In genomic region chr6:140682829-140683228, GRCm38 (mm10) we compare ENCODE assay signal across 12 mouse cellular contexts. TPM values are rescaled to one million over a fixed set of nuclear protein-coding genes. Genes with fewer than 3 reads are reported as not detected.
A peak's percentile ranks its signal among the peaks of the same experiment; 100 is the strongest.
DNase-seq lines count a peak whose midpoint lies in the region; ATAC-seq lines count a peak whose summit lies in the region.
"Had no signal": no experiment of that assay in that cellular context is flagged by ENCODE, and none has a peak within 500 bp of the region (broad histone marks: within the 10 kb centered on the region; RNA-seq: fewer than 3 reads in every experiment).

No protein-coding gene starts in this region.

- H3K36me3 ChIP-seq in hindbrain, embryonic 11.5 days (ENCODE audit: control insufficient read depth, insufficient read depth, low read length) = no peaks in the 10 kb centered on the region
- no peaks in the 10 kb centered on the region for H3K36me3 ChIP-seq in hindbrain, embryonic 16.5 days (ENCODE audit: control insufficient read depth, insufficient read depth, low read length)
- H3K36me3 ChIP-seq in embryonic facial prominence, embryonic 11.5 days (replicated peaks; ENCODE audit: control insufficient read depth, insufficient read depth, low read depth, low read length) = no peaks in the 10 kb centered on the region
- H3K36me3 ChIP-seq: lung, embryonic 15.5 days had no signal

- DNase-seq in hindbrain, embryonic 11.5 days (ENCODE audit: low spot score) = peak; percentile 21
- peak; percentile 42 for DNase-seq in Muller cell, postnatal 12 days (ENCODE audit: inconsistent ontology term)
- DNase-seq in embryonic facial prominence, embryonic 11.5 days (ENCODE audit: low spot score) = peak; percentile 20
- peak; percentile 63 for DNase-seq in mesoderm, embryonic 11.5 days (ENCODE audit: low read depth, low spot score)
- DNase-seq in layer of hippocampus, postnatal 10 days (ENCODE audit: low spot score in 2 of 2) = no peak
- DNase-seq in thymus, adult 18-20 months = no peak

- H3K9me3 ChIP-seq in hindbrain, embryonic 11.5 days (ENCODE audit: control insufficient read depth, low read length) = no peaks in the 10 kb centered on the region
- H3K9me3 ChIP-seq in hindbrain, embryonic 16.5 days (ENCODE audit: control insufficient read depth, low read length) = no peaks in the 10 kb centered on the region
- no peaks in the 10 kb centered on the region for H3K9me3 ChIP-seq in embryonic facial prominence, embryonic 11.5 days (replicated peaks; ENCODE audit: control insufficient read depth, low read length)
- H3K9me3 ChIP-seq: lung, embryonic 15.5 days had no signal

- ATAC-seq in hindbrain, embryonic 11.5 days (ENCODE audit: low FRiP score) = peak; percentile 13; the same call in 1 of the 2 replicates
- no peak for ATAC-seq in hindbrain, embryonic 16.5 days
- peak; percentile 39; the same call in 1 of the 2 replicates for ATAC-seq in embryonic facial prominence, embryonic 11.5 days (replicated peaks; ENCODE audit: insufficient number of reproducible peaks, low FRiP score, low TSS enrichment, low read depth)
- ATAC-seq: activated CD4-positive, CD25-positive, alpha-beta regulatory T cell, adult 4 months; inflammation-experienced regulatory T-cells, adult 6 months had no signal

- no peak overlapping the region for H3K27ac ChIP-seq in hindbrain, embryonic 11.5 days (ENCODE audit: low read depth, low read length)
- H3K27ac ChIP-seq in hindbrain, embryonic 16.5 days (ENCODE audit: low read depth, low read length) = no peak overlapping the region
- H3K27ac ChIP-seq in embryonic facial prominence, embryonic 11.5 days (replicated peaks; ENCODE audit: low read depth, low read length) = no peak overlapping the region
- H3K27ac ChIP-seq: lung, embryonic 15.5 days had no signal

- H3K9ac ChIP-seq in hindbrain, embryonic 11.5 days (ENCODE audit: low read depth, low read length) = no peak overlapping the region
- H3K9ac ChIP-seq in hindbrain, embryonic 16.5 days (ENCODE audit: low read depth, low read length) = no peak overlapping the region
- H3K9ac ChIP-seq in embryonic facial prominence, embryonic 11.5 days (replicated peaks; ENCODE audit: low read length) = no peak overlapping the region; the same call in 1 of the 2 replicates
- H3K9ac ChIP-seq: lung, embryonic 15.5 days had no signal

- H3K4me1 ChIP-seq in hindbrain, embryonic 11.5 days (replicated peaks; ENCODE audit: control insufficient read depth, insufficient read depth, low read length) = peaks cover 3% of the 10 kb centered on the region
- peaks cover 18% of the 10 kb centered on the region for H3K4me1 ChIP-seq in hindbrain, embryonic 16.5 days (ENCODE audit: control insufficient read depth, insufficient read depth, low read depth, low read length)
- peaks cover 4% of the 10 kb centered on the region; the same call in 1 of the 2 replicates for H3K4me1 ChIP-seq in embryonic facial prominence, embryonic 11.5 days (ENCODE audit: control insufficient read depth, insufficient read depth, low read length)

- WGBS in hindbrain, embryonic 11.5 days = 41% methylated on average over 13 of the region's 13 CpGs
- 41% methylated on average over 13 of the region's 13 CpGs for WGBS in hindbrain, embryonic 16.5 days
- 51% methylated on average over 13 of the region's 13 CpGs for WGBS in embryonic facial prominence, embryonic 11.5 days

- H3K27me3 ChIP-seq in hindbrain, embryonic 11.5 days (ENCODE audit: control insufficient read depth, insufficient read depth, low read length) = no peaks in the 10 kb centered on the region
- H3K27me3 ChIP-seq in hindbrain, embryonic 16.5 days (replicated peaks; ENCODE audit: control insufficient read depth, insufficient read depth, low read length) = no peaks in the 10 kb centered on the region
- H3K27me3 ChIP-seq in embryonic facial prominence, embryonic 11.5 days (ENCODE audit: control insufficient read depth, insufficient read depth, low read length) = no peaks in the 10 kb centered on the region
- H3K27me3 ChIP-seq: lung, embryonic 15.5 days had no signal

- no peak overlapping the region for H3K4me3 ChIP-seq in hindbrain, embryonic 11.5 days (ENCODE audit: low read depth, low read length)
- H3K4me3 ChIP-seq in hindbrain, embryonic 16.5 days (ENCODE audit: low read length) = no peak overlapping the region
- no peak overlapping the region for H3K4me3 ChIP-seq in embryonic facial prominence, embryonic 11.5 days (ENCODE audit: low read depth, low read length)
- H3K4me3 ChIP-seq: lung, embryonic 15.5 days had no signal

- H3K4me2 ChIP-seq in hindbrain, embryonic 11.5 days (replicated peaks; ENCODE audit: low read depth, low read length) = no peak overlapping the region
- no peak overlapping the region for H3K4me2 ChIP-seq in hindbrain, embryonic 16.5 days (ENCODE audit: low read length)
- H3K4me2 ChIP-seq in embryonic facial prominence, embryonic 11.5 days (ENCODE audit: low read depth, low read length) = no peak overlapping the region
- H3K4me2 ChIP-seq: lung, embryonic 15.5 days had no signal

RNA-seq across cellular contexts. Expression of gene Gm11077, which starts 46.3 kb away (rescaled TPM):
- not detected in 2 replicates for polyA plus RNA-seq in hindbrain, embryonic 11.5 days (2014; fragmentation: Nextera tagmentation; extraction: Ambion mirVana)
- not detected in 2 replicates for polyA plus RNA-seq in hindbrain, embryonic 16.5 days (2015; fragmentation: Nextera tagmentation; extraction: Ambion mirVana)
- polyA plus RNA-seq in embryonic facial prominence, embryonic 11.5 days (2014; fragmentation: Nextera tagmentation; extraction: Ambion mirVana) = not detected in 2 replicates
- total RNA-seq in layer of hippocampus, postnatal 10 days (2021) = not detected
- total RNA-seq: gastrocnemius, adult 18-20 months; layer of hippocampus, postnatal 25 days had no signal
- polyA plus RNA-seq: activated CD4-positive, CD25-positive, alpha-beta regulatory T cell, adult 4 months; inflammation-experienced regulatory T-cells, adult 6 months; lung, embryonic 15.5 days had no signal

Comparison
In these comparisons a context has a peak if more than half of its experiments do, and no peak if none do; other contexts are left out.
1. DNase-seq: peak in hindbrain, embryonic 11.5 days (single experiment), Muller cell, postnatal 12 days (single experiment), embryonic facial prominence, embryonic 11.5 days (single experiment) and mesoderm, embryonic 11.5 days (single experiment); none in layer of hippocampus, postnatal 10 days (0 of 2) and thymus, adult 18-20 months (0 of 2).